Mouse (Mus musculus): ENCODE results near the gene Isg15.

GRCm38 (mm10) chr4:156209963-156210635, 9.5 kb upstream of the Isg15 start:
- TF ChIP-seq CTCF (IDR thresholded peaks at IDR 0.05; ENCODE audit: low read depth) (no peak), EP300 (IDR thresholded peaks at IDR 0.05; ENCODE audit: low read depth) (no peak)

Measured in liver, embryonic 14.5 days (tissue).